Mouse (Mus musculus): Measurements from ENCODE around the gene Pex19.

Gene Pex19

DNA sequence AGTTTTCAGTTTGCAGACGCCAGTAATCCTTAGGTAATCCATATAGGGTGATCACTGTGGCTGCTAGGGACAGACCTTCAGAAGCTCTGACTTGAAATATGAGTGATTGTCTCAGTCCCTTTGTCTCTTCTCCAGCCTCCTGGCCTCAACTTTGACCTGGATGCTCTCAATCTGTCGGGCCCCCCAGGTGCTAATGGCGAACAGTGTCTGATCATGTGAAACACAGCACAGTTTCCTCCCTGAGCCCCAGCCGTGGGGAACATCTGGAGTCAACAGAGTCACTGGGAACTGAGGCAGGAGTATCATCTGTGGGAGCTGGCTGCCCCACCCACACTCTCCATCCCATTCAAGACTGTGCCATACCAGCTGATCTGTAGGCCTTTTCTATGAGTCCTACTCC lies 7.5 kb downstream of the Pex19 start:
- DNase-seq = no peak

DNA sequence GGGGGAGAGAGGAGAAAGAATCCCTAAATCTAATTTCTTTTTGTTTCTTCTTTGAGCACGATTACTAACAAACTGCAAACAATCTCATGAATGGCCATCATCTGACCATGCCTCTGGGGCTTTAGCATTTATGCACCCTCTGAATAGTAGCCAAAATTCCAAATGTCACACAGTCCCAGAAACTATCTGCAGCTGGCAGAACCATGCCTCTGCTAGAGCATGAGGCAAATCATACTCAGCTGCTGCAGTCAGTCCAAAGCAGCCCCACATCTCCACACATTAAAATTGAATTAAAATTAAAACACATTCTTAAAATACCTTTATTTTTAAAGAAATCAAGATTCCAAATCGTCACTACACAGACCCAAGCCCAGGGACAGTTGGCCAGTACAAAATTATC lies 13.6 kb downstream of the Pex19 start:
- DNase-seq = no peak

DNA sequence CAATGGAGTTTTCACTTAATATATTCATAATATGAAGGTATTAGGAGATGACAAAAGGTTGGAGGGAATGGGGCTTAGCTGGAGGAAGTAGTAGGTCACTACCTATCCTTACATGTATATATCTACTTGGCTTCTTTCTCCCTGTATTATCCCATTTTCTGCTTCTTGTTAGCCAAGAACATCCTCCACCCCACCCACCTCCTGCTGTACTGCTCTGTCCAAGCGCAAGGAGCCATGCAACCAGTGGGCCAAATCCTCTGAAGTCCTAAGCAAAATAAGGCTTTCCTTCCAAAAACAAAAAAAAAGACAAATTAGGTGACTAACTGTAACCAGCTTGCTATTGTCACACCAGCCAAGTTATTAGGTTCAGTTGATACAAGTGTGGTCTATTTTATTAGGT lies 14.3 kb downstream of the Pex19 start:
- DNase-seq = no peak

DNA sequence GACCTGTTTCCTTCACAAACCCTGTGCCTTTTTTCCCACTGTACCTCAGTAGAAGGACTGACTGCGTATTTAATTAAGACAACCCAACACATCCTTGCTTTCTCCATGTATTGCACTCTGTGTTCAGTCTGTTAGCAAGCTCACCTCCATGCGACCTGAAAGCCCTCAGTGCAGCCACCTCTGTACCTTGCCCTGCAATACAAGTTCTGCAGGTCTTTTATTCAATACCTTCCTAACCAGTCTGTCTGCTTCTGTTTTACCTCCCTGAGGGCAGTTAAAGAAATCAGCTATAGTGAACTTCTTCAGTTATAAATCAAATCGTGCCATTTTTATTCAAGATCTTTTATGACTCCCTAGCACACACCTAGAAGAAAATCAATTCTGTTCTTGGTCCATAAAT lies 15.0 kb downstream of the Pex19 start:
- peak; percentile 60 for DNase-seq

DNA sequence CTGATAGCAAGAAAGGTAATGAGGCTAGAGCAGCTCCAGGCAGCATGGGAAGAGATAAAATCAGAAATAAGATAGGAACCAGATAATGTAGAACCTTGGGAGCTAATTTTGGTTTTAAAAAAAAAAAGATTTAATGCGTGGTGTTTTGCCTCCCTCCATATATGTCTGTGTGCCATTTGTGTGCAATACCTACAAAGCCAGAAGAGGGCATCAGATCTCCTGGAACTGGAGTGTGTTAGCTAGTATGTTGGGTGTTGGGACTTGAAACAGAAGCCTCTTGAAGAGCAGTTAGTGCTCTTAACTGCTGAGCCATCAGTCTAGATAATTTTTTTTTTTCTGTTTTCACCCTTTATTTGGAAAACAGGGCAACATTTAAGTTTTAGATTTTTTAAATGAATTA lies 17.0 kb downstream of the Pex19 start:
- DNase-seq = peak; percentile 86

DNA sequence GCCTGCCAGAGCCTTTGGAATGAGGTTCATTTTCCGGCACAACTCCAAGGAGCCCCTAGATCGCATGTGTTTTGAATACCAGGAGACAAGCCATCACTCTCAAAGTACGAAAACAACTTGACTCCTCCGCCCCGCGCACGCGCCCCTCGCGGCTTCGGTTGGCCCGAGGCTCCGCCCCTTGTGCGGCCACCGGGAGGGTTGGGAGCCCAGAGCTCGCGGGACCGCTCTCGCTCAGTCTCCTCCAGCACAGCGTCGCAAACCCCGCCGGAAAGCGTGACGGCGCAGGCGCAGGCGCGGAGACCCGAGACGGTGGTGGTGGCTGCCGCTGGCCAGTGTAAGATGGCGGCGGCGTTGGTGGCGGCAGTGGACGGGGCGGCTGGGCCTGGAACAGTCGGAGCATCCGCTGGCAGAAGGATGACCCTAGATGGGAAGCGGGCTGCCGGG lies 21.3 kb downstream of the Pex19 start, which contains the start of gene Dcaf8:
Gene Dcaf8 (plus strand): TSS at position 250 of the 444 bp plus-strand sequence.
- DNase-seq = peak; percentile 98

DNA sequence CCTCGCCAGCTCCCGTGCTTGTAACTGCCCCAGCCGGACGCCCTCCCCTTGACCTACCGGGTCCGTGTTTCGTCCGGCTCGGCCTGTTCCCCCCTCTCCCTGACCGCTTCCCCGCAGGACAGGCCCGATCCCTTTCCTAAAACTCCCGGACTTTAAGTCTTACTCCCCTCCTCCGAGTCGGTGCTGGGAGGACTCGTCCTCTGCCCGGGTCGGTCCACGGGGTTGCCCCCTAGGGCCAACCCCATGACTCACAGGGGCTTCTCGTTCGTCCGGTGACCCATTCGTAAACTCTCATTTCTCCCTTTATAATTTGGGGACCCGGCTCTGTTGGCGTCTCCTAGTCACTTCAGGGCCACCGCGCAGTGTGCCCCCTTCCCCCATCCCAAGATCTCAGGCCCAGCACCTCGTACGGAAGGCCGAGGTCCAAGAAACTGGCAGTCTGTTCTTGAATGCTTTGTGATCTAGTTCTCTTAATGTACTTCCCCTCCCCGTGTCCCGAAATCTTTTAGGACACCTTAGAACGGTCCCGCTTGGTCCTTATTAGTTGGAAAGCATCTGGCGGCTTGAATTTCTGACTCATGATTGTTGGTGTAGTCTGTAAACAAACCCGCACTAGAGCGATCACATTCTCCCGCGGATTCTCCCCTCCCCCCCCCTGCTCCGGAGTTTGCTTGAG lies 21.9 kb downstream of the Pex19 start:
- DNase-seq = peak; percentile 66

DNA sequence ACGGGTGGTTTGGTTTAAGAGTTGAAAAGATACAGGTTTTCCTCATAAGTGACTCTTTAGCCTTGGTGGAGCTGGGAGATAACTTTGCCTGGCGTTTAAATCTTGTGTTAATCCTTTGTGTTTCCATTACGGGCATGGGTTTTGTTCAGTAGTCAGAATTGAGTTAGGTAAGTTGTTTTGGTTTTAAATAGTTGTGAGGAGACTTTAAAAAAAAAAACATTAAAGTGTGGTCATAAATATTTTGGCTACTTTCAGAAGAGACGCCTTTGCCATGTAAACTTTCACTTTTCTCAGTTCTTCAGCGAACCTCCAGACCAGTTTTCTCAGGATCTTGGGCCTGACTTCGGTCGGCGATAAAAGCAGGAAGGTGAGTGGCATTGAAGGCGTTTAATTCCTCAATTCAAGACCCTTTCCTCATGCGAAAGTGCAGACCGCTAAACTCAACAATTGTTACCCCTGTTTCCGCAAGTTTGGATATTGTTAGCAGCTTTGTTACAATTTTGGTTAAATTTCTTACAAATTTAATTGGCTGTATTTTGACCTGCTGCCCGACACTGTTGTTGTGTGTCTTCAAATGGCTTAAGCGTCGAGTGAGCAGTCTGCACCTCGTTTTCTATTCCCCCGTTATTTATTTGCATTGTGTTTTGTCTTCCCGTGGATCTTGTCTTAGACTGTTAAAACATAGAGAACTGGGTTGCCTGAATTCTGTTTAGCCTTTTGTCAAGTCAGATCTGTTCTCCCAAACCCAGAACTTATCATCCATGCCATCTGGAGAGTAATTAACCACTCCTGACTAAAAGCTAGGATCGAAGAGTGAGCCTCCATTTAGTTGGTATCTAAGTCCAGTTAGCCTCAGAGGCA lies 22.6 kb downstream of the Pex19 start:
- DNase-seq = peak; percentile 46

DNA sequence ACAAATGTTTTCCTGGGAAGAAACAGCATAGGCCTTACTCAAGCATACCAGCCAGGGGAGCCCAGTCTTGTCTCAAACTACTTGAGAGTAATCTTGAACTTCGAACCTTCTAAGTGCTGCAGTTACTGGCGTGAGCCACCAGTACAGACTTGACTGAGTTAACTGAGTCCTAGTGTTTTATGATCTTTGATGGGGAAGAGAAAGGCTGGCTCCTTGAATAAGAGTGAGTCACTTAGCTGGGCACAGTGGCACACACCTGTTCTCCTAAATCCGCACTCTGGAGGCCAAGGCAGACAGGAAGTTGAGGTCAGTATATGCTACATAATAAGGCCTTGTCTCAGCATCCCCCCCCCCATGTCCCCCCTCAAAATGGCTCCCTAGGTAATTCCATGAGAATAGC lies 28.0 kb downstream of the Pex19 start:
- DNase-seq = no peak

DNA sequence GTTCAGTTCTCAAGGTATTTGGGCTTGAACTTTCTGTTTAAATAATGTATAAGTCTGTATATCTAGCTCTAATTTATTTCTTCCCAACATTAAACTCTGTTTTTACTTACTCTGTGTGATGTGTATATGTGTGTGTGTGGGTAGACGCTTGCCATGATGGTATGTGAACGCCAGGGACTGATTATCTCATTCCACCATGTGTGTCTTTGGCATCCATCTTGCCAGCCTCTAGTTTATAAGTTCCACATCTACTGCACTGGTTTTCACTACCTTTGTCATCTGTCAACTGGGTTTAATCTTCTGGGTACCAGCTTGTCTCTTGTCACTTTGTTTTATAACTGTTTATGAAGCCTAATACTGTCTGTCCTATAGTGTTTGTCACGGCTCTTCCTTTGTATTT lies 29.0 kb downstream of the Pex19 start:
- no peak for DNase-seq

DNA sequence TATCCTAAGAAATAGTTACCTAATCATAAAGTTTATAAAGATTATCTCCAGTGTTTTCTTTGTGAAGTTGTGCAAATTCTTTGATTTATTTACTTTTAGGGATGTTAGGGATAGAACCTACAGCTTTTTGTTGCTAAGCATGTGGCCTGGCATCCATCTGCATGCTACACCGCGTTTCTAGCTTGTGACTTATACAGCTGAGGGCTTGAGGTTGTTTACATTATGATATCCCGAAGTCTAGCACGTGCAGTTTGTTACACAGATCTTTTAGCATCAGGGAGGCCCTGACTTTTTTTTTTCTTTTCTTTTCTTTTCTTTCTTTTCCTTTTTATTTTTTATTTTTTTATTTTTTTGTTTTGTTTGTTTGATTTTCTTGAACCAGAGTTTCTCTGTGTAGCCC lies 33.4 kb downstream of the Pex19 start:
- DNase-seq = no peak

DNA sequence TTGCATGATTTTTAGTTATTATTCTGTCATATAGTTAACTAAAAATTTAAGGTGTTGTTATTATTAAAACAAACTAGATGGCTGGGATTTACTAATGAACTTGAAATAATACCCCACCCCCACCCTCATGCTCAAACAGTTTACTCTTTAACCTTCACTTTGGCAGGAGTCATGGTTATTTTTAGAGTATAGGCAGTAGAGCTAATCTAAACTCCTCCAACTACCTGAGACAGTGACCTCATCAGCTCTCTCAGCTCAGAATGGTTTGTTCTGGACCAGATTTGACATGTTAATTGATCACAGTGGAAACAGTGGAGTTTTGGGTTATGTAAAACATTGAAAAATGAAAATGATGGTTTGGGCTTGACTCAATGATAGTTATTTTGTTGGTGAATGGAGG lies 34.0 kb downstream of the Pex19 start:
- DNase-seq = peak; percentile 45

DNA sequence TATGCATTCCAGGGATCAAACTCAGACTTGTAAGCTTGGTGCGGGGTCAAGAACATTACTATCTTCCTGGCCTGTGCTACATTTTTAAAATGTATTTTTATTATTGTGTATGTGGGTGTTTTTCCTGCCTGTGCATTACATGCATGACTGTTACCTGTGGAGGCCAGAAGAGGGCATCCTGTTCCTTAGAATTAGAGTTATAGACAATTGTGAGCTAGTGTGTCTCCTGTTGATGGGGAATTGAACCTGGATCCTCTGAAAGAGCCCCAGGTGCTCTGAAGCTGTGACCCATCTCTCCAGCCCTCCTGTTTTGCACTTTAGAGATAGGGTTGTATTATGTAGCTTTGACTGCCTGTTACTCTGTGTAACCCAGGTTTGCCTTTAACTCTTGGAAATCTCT lies 35.5 kb downstream of the Pex19 start:
- DNase-seq = peak; percentile 60

DNA sequence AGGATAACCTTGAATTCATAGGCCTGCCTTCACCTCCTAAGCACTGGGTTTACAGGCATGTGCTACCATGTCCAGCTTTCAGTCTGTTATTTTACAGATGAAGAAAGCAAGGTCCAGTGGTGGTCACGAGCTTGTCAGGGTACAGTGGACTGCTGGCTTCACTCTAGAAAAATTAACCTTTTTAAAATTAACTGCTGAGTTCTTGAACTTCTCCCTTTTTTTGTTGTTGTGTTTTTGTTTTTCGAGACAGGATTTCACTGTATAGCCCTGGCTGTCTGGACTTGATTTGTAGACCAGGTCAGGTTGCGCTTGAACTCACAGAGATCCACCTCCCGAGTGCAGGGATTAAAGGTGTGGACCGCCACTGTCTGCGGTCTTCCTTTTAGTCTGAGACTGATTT lies 36.4 kb downstream of the Pex19 start:
- peak; percentile 81 for DNase-seq

DNA sequence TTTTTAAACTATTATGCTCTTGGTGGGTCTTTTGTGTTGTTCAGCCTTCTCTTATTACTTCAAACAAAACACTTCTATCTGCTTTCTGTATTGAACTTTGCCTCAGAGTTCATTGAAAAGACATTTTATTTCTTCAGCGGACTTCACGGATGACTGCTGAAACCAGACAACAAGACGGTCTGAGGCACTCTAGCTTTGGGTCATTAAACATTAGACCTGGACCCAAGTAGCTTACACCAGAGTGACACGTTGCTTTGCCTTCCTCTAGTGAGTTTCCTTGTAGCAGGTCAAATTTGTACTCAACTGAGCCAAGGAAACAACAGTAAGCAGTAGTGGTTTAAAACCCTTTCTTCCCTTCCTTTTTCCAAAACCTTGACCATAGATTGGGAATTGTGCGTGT lies 41.4 kb downstream of the Pex19 start:
- peak; percentile 91 for DNase-seq

DNA sequence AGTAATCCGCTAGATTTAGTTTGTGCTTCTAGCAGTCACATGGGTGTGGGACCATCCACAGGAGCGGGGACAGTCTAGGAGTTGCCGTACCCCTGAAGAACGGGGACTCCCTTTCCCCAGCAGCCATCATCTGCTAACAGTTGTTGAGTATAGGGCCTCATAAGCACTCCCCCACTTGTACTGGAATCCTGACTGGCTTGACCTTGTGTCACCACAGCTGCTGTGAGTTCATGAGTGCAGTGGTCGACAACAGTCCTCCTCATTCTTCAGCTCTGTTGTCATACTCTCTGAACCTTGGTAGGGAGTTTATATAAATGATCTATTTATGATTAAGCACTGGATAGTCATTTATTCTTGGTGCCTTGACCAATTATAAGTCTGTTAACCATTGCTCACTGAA lies 43.3 kb downstream of the Pex19 start:
- DNase-seq = peak; percentile 49

DNA sequence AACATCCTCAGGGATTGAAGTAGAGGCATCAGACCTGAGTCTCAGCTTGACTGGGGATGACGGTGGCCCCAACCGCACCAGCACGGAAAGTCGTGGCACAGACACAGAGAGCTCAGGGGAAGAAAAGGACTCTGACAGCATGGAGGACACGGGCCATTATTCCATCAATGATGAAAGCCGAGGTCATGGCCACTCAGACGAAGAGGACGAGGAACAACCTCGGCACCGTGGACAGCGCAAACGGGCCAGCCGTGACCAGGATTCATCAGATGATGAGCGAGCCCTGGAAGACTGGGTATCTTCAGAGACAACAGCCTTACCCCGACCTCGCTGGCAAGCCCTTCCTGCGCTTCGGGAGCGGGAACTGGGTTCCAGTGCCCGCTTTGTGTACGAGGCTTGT lies 45.8 kb downstream of the Pex19 start:
- DNase-seq = no peak

DNA sequence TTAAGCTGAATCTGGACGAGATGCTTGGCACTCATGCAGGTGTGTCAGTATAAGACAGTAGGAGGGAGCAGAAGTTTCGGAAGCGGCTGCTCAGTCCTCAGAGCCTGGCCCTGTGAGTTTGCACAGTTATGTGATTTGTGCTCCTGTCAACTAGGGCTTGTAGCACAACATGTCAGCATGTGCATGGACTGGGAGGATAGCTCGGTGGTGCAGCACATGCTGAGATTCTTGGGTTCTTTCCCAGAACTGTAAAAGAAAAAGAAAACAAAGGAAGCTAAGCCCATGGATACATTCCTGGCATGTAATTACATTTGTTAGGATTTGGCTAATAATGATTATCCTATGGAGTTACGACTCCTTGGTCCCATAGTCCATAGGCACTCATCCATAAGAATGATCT lies 46.6 kb downstream of the Pex19 start:
- DNase-seq = no peak

DNA sequence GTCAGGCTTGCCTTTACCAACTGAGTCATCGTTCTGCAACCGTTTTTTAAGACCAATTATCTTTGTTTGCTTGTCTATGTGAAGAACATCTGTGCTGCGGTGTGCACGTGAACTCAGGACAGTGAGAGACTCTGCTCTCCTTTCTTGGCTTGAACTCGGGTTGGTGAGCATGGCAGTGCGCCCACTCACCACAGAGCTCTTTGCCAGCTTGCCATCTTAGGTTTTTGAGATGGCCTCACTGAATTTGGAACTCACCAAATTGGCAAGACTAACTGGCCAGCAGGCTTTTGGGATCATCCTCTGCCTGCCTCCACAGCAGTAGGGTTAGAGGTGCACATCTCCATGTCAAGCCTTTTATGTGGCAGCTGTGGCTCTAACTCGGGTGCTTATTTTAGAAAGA lies 51.2 kb downstream of the Pex19 start:
- no peak for DNase-seq

DNA sequence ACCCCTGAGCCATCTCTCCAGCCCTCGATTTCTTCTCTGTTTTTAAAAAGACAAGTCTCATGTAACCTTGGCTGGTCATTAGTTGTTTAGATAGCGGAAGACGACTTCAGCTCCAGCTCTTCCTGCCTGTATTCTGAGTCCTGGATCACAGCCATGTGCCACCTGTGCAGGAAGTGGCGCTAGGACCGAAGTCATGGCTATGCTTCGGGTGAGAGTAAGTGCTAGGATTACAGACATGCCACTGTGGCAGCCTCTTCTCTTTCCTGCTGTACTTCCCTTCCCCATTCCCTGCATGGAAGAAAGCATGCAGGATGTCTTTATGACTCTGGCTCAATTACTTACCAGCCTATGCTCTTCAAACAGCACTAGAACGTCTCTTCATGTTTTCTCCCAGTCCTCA lies 52.5 kb downstream of the Pex19 start:
- DNase-seq = no peak

DNA sequence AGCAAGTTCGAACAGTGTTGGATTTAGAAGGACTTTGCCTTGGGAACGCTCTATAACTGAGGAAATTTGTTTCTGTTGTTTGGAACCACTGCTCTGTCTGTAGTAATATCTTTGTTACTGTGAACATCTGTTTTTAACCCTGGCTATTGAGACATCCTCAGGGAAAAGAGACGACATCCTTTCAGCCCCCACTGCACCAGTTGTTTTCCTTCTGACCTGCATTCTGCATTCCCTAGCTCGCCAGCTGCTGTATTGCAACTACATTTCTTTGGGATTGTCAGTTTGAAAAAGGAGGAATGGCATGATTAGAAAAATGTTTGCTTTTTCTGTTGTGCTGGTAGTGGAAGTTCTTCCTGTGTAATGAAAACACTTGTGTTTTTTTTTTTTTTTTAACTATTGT lies 54.3 kb downstream of the Pex19 start:
- no peak for DNase-seq

DNA sequence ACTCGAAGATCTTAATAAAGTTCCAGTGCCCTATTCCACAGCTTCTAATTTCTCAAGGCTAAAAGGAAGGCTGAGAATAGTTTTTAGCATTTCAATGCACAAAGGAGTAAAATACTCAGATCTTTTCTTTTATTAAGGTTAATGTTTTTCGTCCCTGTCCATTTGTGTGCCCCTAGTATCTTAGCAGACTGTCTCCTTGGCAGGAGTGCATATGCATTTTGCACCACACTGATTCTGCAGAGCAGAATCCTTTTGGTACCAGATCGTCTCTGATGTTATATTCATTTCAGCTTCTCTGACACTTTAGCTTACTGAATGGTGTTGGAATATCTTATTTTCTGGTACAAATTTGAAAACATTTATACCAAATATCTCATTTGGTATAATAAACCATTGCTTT lies 55.2 kb downstream of the Pex19 start:
- no peak for DNase-seq

DNA sequence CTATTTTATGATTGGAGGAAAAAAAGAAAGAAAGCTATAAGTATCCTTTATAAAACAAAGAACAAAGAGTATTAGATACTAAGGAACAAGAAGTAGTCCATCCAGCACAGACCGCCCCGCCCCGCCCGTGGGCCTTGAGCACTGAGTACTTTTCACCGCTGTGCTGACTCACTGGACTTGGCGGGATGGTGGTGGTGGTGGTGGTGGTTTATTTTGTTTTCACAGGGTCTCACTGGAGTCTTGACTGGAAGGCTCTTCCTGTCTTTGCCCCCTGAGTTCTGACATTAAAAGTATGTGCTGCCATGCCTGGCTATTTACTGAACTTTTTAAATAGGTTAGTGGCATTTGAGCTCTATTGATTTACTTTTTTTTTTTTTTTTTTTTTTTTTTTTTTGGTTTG lies 56.5 kb downstream of the Pex19 start:
- no peak for DNase-seq

DNA sequence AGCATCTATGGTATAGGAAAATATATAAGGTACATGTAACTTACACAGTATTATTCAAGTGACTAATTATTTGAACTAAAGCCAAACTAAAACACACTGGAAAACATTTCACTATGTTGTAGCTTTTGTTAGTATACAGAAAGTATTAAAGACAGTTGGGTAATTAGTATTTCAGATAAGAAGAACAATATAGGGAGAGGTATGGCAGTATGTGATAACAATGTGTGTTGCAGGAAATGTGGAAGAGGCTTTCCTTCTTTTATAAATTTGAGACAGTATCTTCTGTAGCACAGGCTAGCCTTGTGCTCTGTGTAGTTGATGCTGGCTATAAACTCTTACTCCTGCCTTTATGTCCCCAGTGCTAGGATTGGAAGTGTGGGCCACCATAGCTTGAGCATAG lies 57.4 kb downstream of the Pex19 start:
- DNase-seq = no peak
